Mouse (Mus musculus) hindbrain, embryonic 10.5 days (tissue): ENCODE measurements around the gene Olfr1045. TPM values are rescaled to one million over a fixed set of nuclear protein-coding genes. Genes with fewer than 3 reads are reported as not detected.

ENCODE experiments used
- polyA plus RNA-seq: library from polyadenylated mRNA; unstranded; fragments of >200 nt; fragmentation: Nextera tagmentation; extraction: Ambion mirVana; gene quantifications from 2 replicates; pipeline ENCODE4 v1.2.1, GENCODE M21; 2016

The Olfr1045 gene
- polyA plus RNA-seq, 1 experiment from 2014 or later, result not detected

Other genes with a start within 250 kb of the Olfr1045 start
- not detected in 2 replicates for gene Olfr1029, start 229.1 kb downstream of the Olfr1045 start, polyA plus RNA-seq
- gene Olfr1030, start 223.7 kb downstream of the Olfr1045 start, polyA plus RNA-seq, result not detected in 2 replicates
- gene Olfr1031, start 212.7 kb downstream of the Olfr1045 start, polyA plus RNA-seq, result not detected in 2 replicates
- gene Olfr1032, start 197.5 kb downstream of the Olfr1045 start, polyA plus RNA-seq, result not detected in 2 replicates
- gene Olfr1033, start 182.4 kb downstream of the Olfr1045 start, polyA plus RNA-seq, result not detected in 2 replicates
- gene Olfr1034, start 157.1 kb downstream of the Olfr1045 start, polyA plus RNA-seq, result not detected in 2 replicates
- not detected in 2 replicates for gene Olfr1036, start 129.0 kb downstream of the Olfr1045 start, polyA plus RNA-seq
- gene Olfr1037, start 115.6 kb downstream of the Olfr1045 start, polyA plus RNA-seq, result not detected in 2 replicates
- gene Olfr1039, start 67.1 kb downstream of the Olfr1045 start, polyA plus RNA-seq, result not detected in 2 replicates
- gene Olfr1040, start 56.3 kb downstream of the Olfr1045 start, polyA plus RNA-seq, result not detected in 2 replicates
- not detected in 2 replicates for gene Olfr1042, start 41.2 kb downstream of the Olfr1045 start, polyA plus RNA-seq
- not detected in 2 replicates for gene Olfr1043, start 35.5 kb downstream of the Olfr1045 start, polyA plus RNA-seq
- not detected in 2 replicates for gene Olfr1044, start 25.2 kb downstream of the Olfr1045 start, polyA plus RNA-seq
- gene Olfr52, start 17.3 kb downstream of the Olfr1045 start, polyA plus RNA-seq, result not detected in 2 replicates
- gene Olfr1046, start 16.3 kb upstream of the Olfr1045 start, polyA plus RNA-seq, result not detected in 2 replicates
- not detected in 2 replicates for gene Olfr1047, start 28.4 kb upstream of the Olfr1045 start, polyA plus RNA-seq
- not detected in 2 replicates for gene Olfr1048, start 37.3 kb upstream of the Olfr1045 start, polyA plus RNA-seq
- not detected in 2 replicates for gene Olfr1049, start 55.3 kb upstream of the Olfr1045 start, polyA plus RNA-seq
- gene Olfr1051, start 76.1 kb upstream of the Olfr1045 start, polyA plus RNA-seq, result not detected in 2 replicates
- gene Olfr1052, start 89.4 kb upstream of the Olfr1045 start, polyA plus RNA-seq, result not detected in 2 replicates
- not detected in 2 replicates for gene Olfr1053, start 112.3 kb upstream of the Olfr1045 start, polyA plus RNA-seq
- gene Olfr1054, start 132.4 kb upstream of the Olfr1045 start, polyA plus RNA-seq, result not detected in 2 replicates
- gene Olfr1055, start 147.3 kb upstream of the Olfr1045 start, polyA plus RNA-seq, result not detected in 2 replicates
- not detected in 2 replicates for gene Olfr1056, start 159.5 kb upstream of the Olfr1045 start, polyA plus RNA-seq
- gene Olfr1057, start 175.4 kb upstream of the Olfr1045 start, polyA plus RNA-seq, result not detected in 2 replicates
- not detected in 2 replicates for gene Olfr1058, start 185.6 kb upstream of the Olfr1045 start, polyA plus RNA-seq
- not detected in 2 replicates for gene Olfr1061, start 211.0 kb upstream of the Olfr1045 start, polyA plus RNA-seq
- not detected in 2 replicates for gene Olfr1062, start 223.7 kb upstream of the Olfr1045 start, polyA plus RNA-seq
- gene Olfr1065, start 247.6 kb upstream of the Olfr1045 start, polyA plus RNA-seq, result not detected in 2 replicates